Mouse (Mus musculus): ENCODE results near the gene Pole.

- TF ChIP-seq POLR2A (IDR thresholded peaks at IDR 0.05; ENCODE audit: borderline replicate concordance, low read depth, low read length): no peak
- TF ChIP-seq CTCF (IDR thresholded peaks at IDR 0.05; ENCODE audit: low read depth, low read length): 0 out of 2 replicates have a peak, but pooled peaks have one; percentile 34
These were observed 16.7 kb upstream of the Pole start, which contains the start of gene Pgam5 for GRCm38 (mm10) chr5:110269141-110270101.

Data from bone marrow macrophage, adult 2 months (primary cell).